Mouse (Mus musculus) large intestine, adult 2 months (tissue): ENCODE measurements at regions not wholly inside any gene's neighbourhood (a gene's known extent, or its start where the extent isn't known, plus 50 kb on each side); places are given as distances from the start of the nearest gene placed in this dataset.

Source experiments
- DNase-seq: peaks from one replicate; pipeline ENCODE4 v3.0.0-alpha.2; 2012; ENCODE audit warnings: low read depth, low spot score
- WGBS: fragments of 180-500 bp; shearing (Covaris S2); methylation state at CpG from one replicate; pipeline ENCODE4 v1.1.7; 2018; 5-methylcytosine and 5-hydroxymethylcytosine counted together

DNA sequence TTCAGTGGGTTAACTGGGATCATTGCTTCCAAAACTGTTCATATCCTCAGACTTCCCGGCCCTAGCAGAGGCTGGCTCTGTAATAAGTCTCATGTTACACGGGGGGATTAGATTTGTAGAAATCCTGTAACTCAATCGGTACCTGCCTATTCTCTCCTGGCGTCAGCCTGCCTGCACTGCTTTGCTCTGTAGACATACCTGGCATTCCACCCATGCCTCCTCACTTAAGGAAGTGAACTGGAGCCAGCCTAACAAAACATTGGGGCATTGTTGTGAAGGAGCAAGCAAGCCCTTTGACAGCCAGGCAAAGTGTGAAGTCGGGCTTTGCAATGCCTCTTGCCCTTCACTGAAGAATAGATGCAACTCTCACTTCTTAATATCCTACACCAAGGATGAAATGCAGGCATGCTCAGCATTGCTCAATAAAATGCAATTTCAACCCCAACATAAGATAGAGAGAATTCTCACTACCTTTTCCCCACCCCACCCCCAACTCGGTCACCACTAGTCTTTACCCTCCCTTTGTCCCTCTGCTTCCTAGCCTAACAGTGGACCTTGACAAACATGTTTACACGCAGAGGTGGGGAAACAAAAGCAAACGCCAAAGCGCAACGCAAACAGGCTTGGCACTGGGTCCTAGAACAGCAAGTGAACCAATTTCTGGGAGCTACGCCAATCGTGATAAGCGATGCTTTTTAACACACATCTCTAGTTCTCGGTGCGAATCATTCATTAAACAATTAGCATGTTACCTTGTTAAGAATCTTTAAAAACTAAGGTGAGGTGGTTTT lies 133.9 kb upstream of the Isl1 start:
- WGBS = 20% methylated on average over 15 of the region's 15 CpGs
- DNase-seq = no peak

DNA sequence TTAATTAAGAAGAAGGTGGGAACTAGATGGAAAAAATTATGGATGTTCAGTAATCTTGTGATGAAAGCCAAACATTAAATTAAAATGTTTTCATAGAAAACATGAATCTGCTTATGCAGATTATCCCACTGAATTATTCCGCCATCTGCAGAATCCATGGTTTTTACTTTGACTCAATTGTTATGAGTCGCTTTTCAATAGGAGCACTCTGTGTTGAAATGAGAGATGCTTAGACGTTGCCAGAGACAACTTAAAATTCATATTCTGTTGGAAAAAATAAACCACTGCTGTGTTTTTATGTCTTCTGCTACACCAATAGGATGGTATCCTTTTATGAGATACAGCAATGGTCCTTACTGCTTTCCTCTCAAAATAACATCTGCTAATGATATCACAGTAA lies 108.3 kb upstream of the Isl1 start:
- 87% methylated on average over 3 of the region's 3 CpGs for WGBS
- DNase-seq = no peak

- no peak for DNase-seq
- WGBS = 40% methylated on average over 7 of the region's 7 CpGs
Observed at GRCm38 (mm10) chr13:116414473-116414872, 105.0 kb upstream of the Isl1 start.

- DNase-seq = no peak
- WGBS = 51% methylated on average over 5 of the region's 5 CpGs
Observed at GRCm38 (mm10) chr13:116410682-116411081, 101.2 kb upstream of the Isl1 start.
